Mouse (Mus musculus) heart, adult 2 months (tissue): ENCODE data around the gene Ctla4. TPM values are rescaled to one million over a fixed set of nuclear protein-coding genes. Genes with fewer than 3 reads are reported as not detected.

ENCODE experiments used
- DNase-seq, 2 experiments: peaks; one replicate each; pipeline ENCODE4 v3.0.0; 2021
- H3K27ac ChIP-seq: fragments of 200-600 bp; 2 replicates; pipeline ENCODE4 v1.8.1; 2022
- H3K27me3 ChIP-seq: fragments of 200-500 bp; 2 replicates; pipeline ENCODE4 v1.6.1; 2012; ENCODE audit warnings: mild to moderate bottlenecking, low read length, inconsistent platforms, mixed read lengths; ENCODE audit not compliant: control insufficient read depth, insufficient read depth
- H3K36me3 ChIP-seq: fragments of 200-500 bp; 2 replicates; pipeline ENCODE4 v1.6.1; 2012; ENCODE audit warnings: low read length, inconsistent platforms; ENCODE audit not compliant: control insufficient read depth, insufficient read depth
- H3K4me1 ChIP-seq: fragments of 200-500 bp; 2 replicates; pipeline ENCODE4 v1.6.1; 2011; ENCODE audit warnings: low read length; ENCODE audit not compliant: control insufficient read depth, insufficient read depth
- H3K4me3 ChIP-seq: fragments of 200-600 bp; 2 replicates; pipeline ENCODE4 v1.8.1; 2022
- H3K79me2 ChIP-seq: fragments of 200-500 bp; replicated peaks from 2 replicates; pipeline ENCODE4 v1.6.1; 2012; ENCODE audit warnings: mild to moderate bottlenecking, inconsistent platforms, low read length, moderate library complexity, mixed read lengths; ENCODE audit not compliant: control insufficient read depth, insufficient read depth
- H3K9ac ChIP-seq: fragments of 200-500 bp; 2 replicates; pipeline ENCODE4 v1.6.1; 2012; ENCODE audit warnings: low read depth, mild to moderate bottlenecking, control low read depth, inconsistent platforms, low read length, mixed read lengths
- CTCF ChIP-seq: fragments of 200-600 bp; IDR thresholded peaks from 2 replicates; pipeline ENCODE4 v1.8.1; 2022; ENCODE audit warnings: antibody characterized with exemption, mild to moderate bottlenecking, moderate library complexity
- EP300 ChIP-seq: fragments of 200-500 bp; IDR thresholded peaks from 2 replicates; pipeline ENCODE4 v1.6.1; 2011; ENCODE audit warnings: low read depth, low read length, control low read depth; ENCODE audit not compliant: insufficient read depth
- POLR2A ChIP-seq: fragments of 200-500 bp; IDR thresholded peaks from 2 replicates; pipeline ENCODE4 v1.6.1; 2011; ENCODE audit warnings: mild to moderate bottlenecking, low read depth, low read length, control low read depth; ENCODE audit not compliant: insufficient read depth
- WGBS: fragments of 180-500 bp; shearing (Covaris S2); methylation state at CpG from one replicate; pipeline ENCODE4 v1.1.7; 2018; 5-methylcytosine and 5-hydroxymethylcytosine counted together
- intact Hi-C: fragments of 180-260 bp; cut with DNase I; formaldehyde crosslinking; loops from one replicate; pipeline ENCODE4 v1.15.1; 2025
- polyA plus RNA-seq: library from polyadenylated mRNA; depleted of rRNA; stranded (reverse); fragments of >200 nt; gene quantifications from 2 replicates; pipeline ENCODE4 v1.2.3, GENCODE M21; 2012
- total RNA-seq, 2 experiments: library from RNA; stranded (reverse); gene quantifications; 2 replicates each; pipeline ENCODE4 v1.2.3; 2021

The Ctla4 gene
- total and polyA plus RNA-seq, 3 experiments: 0.74 to 0.91 (median 0.86) TPM

- Histone ChIP-seq H3K27me3 (no peaks in the 10 kb centered on the region), H3K27ac (peak overlapping the region; percentile 59)
- TF ChIP-seq EP300 (no peak), CTCF (no peak), POLR2A (no peak)
Measured at GRCm38 (mm10) chr1:60898127-60898932, 11.5 kb downstream of the Ctla4 start.

GRCm38 (mm10) chr1:60898933-60899210 lies 12.1 kb downstream of the Ctla4 start:
- Histone ChIP-seq H3K27me3 (no peaks in the 10 kb centered on the region), H3K36me3 (peaks cover 2% of the 10 kb centered on the region; the same call in 1 of the 2 replicates), H3K4me1 (peaks cover 5% of the 10 kb centered on the region; the same call in 1 of the 2 replicates), H3K9ac (no peak overlapping the region), H3K4me3 (no peak overlapping the region), H3K27ac (peak overlapping the region; percentile 59), H3K79me2 (no peaks in the 10 kb centered on the region)
- 59% methylated on average over 2 of the region's 2 CpGs for WGBS
- no peak for DNase-seq
- no peak for TF ChIP-seq CTCF
- no peak for TF ChIP-seq EP300
- no peak for TF ChIP-seq POLR2A
- intact Hi-C loops: loop anchor here (2.0 to 5.0 kb wide), 2 partner anchors 30 to 63 kb away; no protein-coding TSS in a partner anchor

More at GRCm38 (mm10) chr1:60898127-60898932, 11.5 kb downstream of the Ctla4 start:
- peaks cover 2% of the 10 kb centered on the region; the same call in 1 of the 2 replicates for H3K36me3 ChIP-seq
- H3K4me1 ChIP-seq: peaks cover 5% of the 10 kb centered on the region; the same call in 1 of the 2 replicates
- WGBS: 56% methylated on average over 5 of the region's 5 CpGs
- H3K9ac ChIP-seq: no peak overlapping the region
- no peak for DNase-seq
- intact Hi-C loops: loop anchor here (2.0 to 5.0 kb wide), 2 partner anchors 30 to 64 kb away; no protein-coding TSS in a partner anchor
- no peak overlapping the region for H3K4me3 ChIP-seq
- no peaks in the 10 kb centered on the region for H3K79me2 ChIP-seq

DNA sequence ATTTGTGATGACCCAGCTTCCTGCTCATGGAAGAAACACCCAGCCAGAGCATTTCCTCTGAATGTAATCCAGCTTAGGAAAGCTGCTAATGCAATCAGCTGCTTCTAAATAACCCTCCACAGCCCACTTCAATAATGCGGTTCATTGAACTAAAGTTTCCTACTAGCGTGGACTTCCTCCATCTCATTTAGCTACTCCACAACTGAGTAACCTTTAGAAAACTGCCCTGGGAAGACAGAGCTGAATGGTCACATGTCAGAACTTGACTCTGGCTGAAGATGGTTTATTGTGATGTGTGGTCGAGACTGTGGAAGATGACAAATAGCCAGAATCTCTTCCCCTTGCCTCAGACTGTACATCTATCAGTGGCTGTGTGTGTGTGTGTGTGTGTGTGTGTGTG lies 12.4 kb downstream of the Ctla4 start:
- Histone ChIP-seq H3K27me3 (no peaks in the 10 kb centered on the region), H3K27ac (peak overlapping the region; percentile 59), H3K4me3 (no peak overlapping the region), H3K36me3 (peaks cover 2% of the 10 kb centered on the region; the same call in 1 of the 2 replicates), H3K79me2 (no peaks in the 10 kb centered on the region), H3K9ac (no peak overlapping the region), H3K4me1 (peaks cover 5% of the 10 kb centered on the region; the same call in 1 of the 2 replicates)
- peak in 1 of 2 experiments; percentile 48 for DNase-seq
- TF ChIP-seq CTCF: no peak
- no peak for TF ChIP-seq EP300
- no peak for TF ChIP-seq POLR2A
- intact Hi-C loops: loop anchor here (2.0 to 5.0 kb wide), 2 partner anchors 30 to 63 kb away; no protein-coding TSS in a partner anchor
- WGBS: 43% methylated on average over 3 of the region's 3 CpGs

- Histone ChIP-seq H3K27ac (no peak overlapping the region), H3K36me3 (peaks cover 2% of the 10 kb centered on the region; the same call in 1 of the 2 replicates), H3K4me1 (peaks cover 5% of the 10 kb centered on the region; the same call in 1 of the 2 replicates), H3K79me2 (no peaks in the 10 kb centered on the region), H3K4me3 (no peak overlapping the region), H3K9ac (no peak overlapping the region), H3K27me3 (no peaks in the 10 kb centered on the region)
- intact Hi-C loops: no loop called here
- TF ChIP-seq CTCF (no peak), EP300 (no peak), POLR2A (no peak)
- WGBS: 86% methylated on average over 6 of the region's 6 CpGs
- no peak for DNase-seq
Measured at GRCm38 (mm10) chr1:60902547-60902946, 15.7 kb downstream of the Ctla4 start.

GRCm38 (mm10) chr1:60903126-60903525 lies 16.3 kb downstream of the Ctla4 start:
- WGBS: 91% methylated on average over 7 of the region's 7 CpGs
- Histone ChIP-seq H3K9ac (no peak overlapping the region), H3K4me3 (no peak overlapping the region), H3K4me1 (peaks cover 5% of the 10 kb centered on the region; the same call in 1 of the 2 replicates), H3K27me3 (no peaks in the 10 kb centered on the region), H3K36me3 (peaks cover 2% of the 10 kb centered on the region; the same call in 1 of the 2 replicates), H3K27ac (no peak overlapping the region), H3K79me2 (no peaks in the 10 kb centered on the region)
- no peak for TF ChIP-seq CTCF
- no peak for TF ChIP-seq POLR2A
- no peak for TF ChIP-seq EP300
- no peak for DNase-seq
- intact Hi-C loops: no loop called here
